Mouse (Mus musculus) layer of hippocampus, adult 2 months (tissue): Measurements from ENCODE around the gene Cdc40. TPM values are rescaled to one million over a fixed set of nuclear protein-coding genes. Genes with fewer than 3 reads are reported as not detected.

Experiments used
- DNase-seq, 2 experiments: peaks; one replicate each; pipeline ENCODE4 v3.0.0; 2022; ENCODE audit warnings: low spot score in 2 of 2
- H3K27ac ChIP-seq: fragments of 200-600 bp; 2 replicates; pipeline ENCODE4 v1.8.1; 2022
- H3K4me3 ChIP-seq: fragments of 200-600 bp; 2 replicates; pipeline ENCODE4 v1.8.1; 2022; ENCODE audit warnings: mild to moderate bottlenecking
- CTCF ChIP-seq: fragments of 200-600 bp; conservative IDR thresholded peaks from 2 replicates; pipeline ENCODE4 v1.8.1; 2022; ENCODE audit warnings: antibody characterized with exemption, mild to moderate bottlenecking, moderate library complexity
- total RNA-seq, 2 experiments: library from RNA; stranded (reverse); gene quantifications; 2 replicates each; pipeline ENCODE4 v1.2.3; 2021

Gene Cdc40
- total RNA-seq, 2 experiments from 2014 or later: 67.1 to 73.9 TPM

- H3K27ac ChIP-seq: peak overlapping the region; percentile 76
- TF ChIP-seq CTCF: no peak
- DNase-seq: no peak
- peak overlapping the region; percentile 58 for H3K4me3 ChIP-seq
Measured at GRCm38 (mm10) chr10:40887316-40887715, 4.2 kb upstream of the Cdc40 start.

GRCm38 (mm10) chr10:40885432-40885831, 2.3 kb upstream of the Cdc40 start:
- H3K27ac ChIP-seq: peak overlapping the region; percentile 100
- TF ChIP-seq CTCF: no peak
- no peak for DNase-seq
- H3K4me3 ChIP-seq: peak overlapping the region; percentile 81

GRCm38 (mm10) chr10:40884279-40884806, 1.2 kb upstream of the Cdc40 start:
- TF ChIP-seq CTCF: peak; percentile 75
- peak overlapping the region; percentile 100 for H3K27ac ChIP-seq
- H3K4me3 ChIP-seq: peak overlapping the region; percentile 81
- DNase-seq: peak; percentile 26 to 45

GRCm38 (mm10) chr10:40883644-40884278, 650 bp upstream of the Cdc40 start:
- H3K27ac ChIP-seq: peak overlapping the region; percentile 100
- no peak for DNase-seq
- peak overlapping the region; percentile 81 for H3K4me3 ChIP-seq
- TF ChIP-seq CTCF: peak; percentile 57

GRCm38 (mm10) chr10:40882333-40882732, 778 bp downstream of the Cdc40 start:
- peak overlapping the region; percentile 100 for H3K27ac ChIP-seq
- TF ChIP-seq CTCF: no peak
- DNase-seq: no peak
- peak overlapping the region; percentile 81 for H3K4me3 ChIP-seq

GRCm38 (mm10) chr10:40881236-40881635, 1.9 kb downstream of the Cdc40 start:
- no peak for DNase-seq
- Histone ChIP-seq H3K27ac (peak overlapping the region; percentile 100), H3K4me3 (peak overlapping the region; percentile 81)
- no peak for TF ChIP-seq CTCF

GRCm38 (mm10) chr10:40879969-40880368, 3.1 kb downstream of the Cdc40 start:
- no peak for TF ChIP-seq CTCF
- Histone ChIP-seq H3K27ac (peak overlapping the region; percentile 100), H3K4me3 (peak overlapping the region; percentile 2; the same call in 1 of the 2 replicates)
- no peak for DNase-seq

- no peak for DNase-seq
- no peak overlapping the region for H3K4me3 ChIP-seq
- no peak overlapping the region for H3K27ac ChIP-seq
- no peak for TF ChIP-seq CTCF
Measured at GRCm38 (mm10) chr10:40878246-40878645, 4.9 kb downstream of the Cdc40 start.

- Histone ChIP-seq H3K4me3 (no peak overlapping the region), H3K27ac (no peak overlapping the region)
- no peak for TF ChIP-seq CTCF
- DNase-seq: no peak
Measured at GRCm38 (mm10) chr10:40872052-40872451, 11.1 kb downstream of the Cdc40 start.

- TF ChIP-seq CTCF: no peak
- H3K4me3 ChIP-seq: no peak overlapping the region
- DNase-seq: no peak
- peak overlapping the region; percentile 32; the same call in 1 of the 2 replicates for H3K27ac ChIP-seq
Measured at GRCm38 (mm10) chr10:40871301-40871700, 11.8 kb downstream of the Cdc40 start.

GRCm38 (mm10) chr10:40868081-40868480, 15.0 kb downstream of the Cdc40 start:
- no peak overlapping the region for H3K27ac ChIP-seq
- H3K4me3 ChIP-seq: no peak overlapping the region
- no peak for DNase-seq
- TF ChIP-seq CTCF: no peak

GRCm38 (mm10) chr10:40857599-40857998, 25.5 kb downstream of the Cdc40 start:
- TF ChIP-seq CTCF: no peak
- Histone ChIP-seq H3K27ac (peak overlapping the region; percentile 46), H3K4me3 (no peak overlapping the region)
- DNase-seq: no peak

- no peak overlapping the region for H3K4me3 ChIP-seq
Measured at GRCm38 (mm10) chr10:40856703-40857102, 26.4 kb downstream of the Cdc40 start.

GRCm38 (mm10) chr10:40855616-40856015, 27.5 kb downstream of the Cdc40 start:
- Histone ChIP-seq H3K4me3 (no peak overlapping the region), H3K27ac (no peak overlapping the region)
- no peak for TF ChIP-seq CTCF
- no peak for DNase-seq

More at GRCm38 (mm10) chr10:40856703-40857102, 26.4 kb downstream of the Cdc40 start:
- TF ChIP-seq CTCF: no peak
- no peak for DNase-seq
- H3K27ac ChIP-seq: peak overlapping the region; percentile 24; the same call in 1 of the 2 replicates
